Comparison of ENCODE assay signal across 8 mouse cellular contexts in genomic region chr19:41384406-41384851, GRCm38 (mm10). TPM values are rescaled to one million over a fixed set of nuclear protein-coding genes. Genes with fewer than 3 reads are reported as not detected.
DNase-seq lines count a peak whose midpoint lies in the region; ATAC-seq and TF ChIP-seq lines count a peak whose summit lies in the region.

No protein-coding gene starts in this region.

- WGBS in embryonic facial prominence, embryonic 14.5 days: 12% methylated on average over 12 of the region's 12 CpGs
- 10% methylated on average over 12 of the region's 12 CpGs for WGBS in intestine, embryonic 14.5 days

- H3K27me3 ChIP-seq in testis, adult 2 months (ENCODE audit: control insufficient read depth, insufficient read depth, low read length): no peaks in the 10 kb centered on the region
- 0 out of 2 replicates have a peak, but pooled peaks cover 17% of the 10 kb centered on the region for H3K27me3 ChIP-seq in embryonic facial prominence, embryonic 14.5 days (replicated peaks; ENCODE audit: control insufficient read depth, insufficient read depth, low read length)
- H3K27me3 ChIP-seq in intestine, embryonic 14.5 days (replicated peaks; ENCODE audit: control insufficient read depth, insufficient read depth, low read length): peaks cover 6% of the 10 kb centered on the region; the same call in 1 of the 2 replicates

- TF ChIP-seq POLR2A in testis, adult 2 months (IDR thresholded peaks at IDR 0.05; ENCODE audit: control insufficient read depth, low read depth, low read length): no peak

- no peak for DNase-seq in testis, postnatal 10 days (ENCODE audit: low spot score)
- DNase-seq in embryonic facial prominence, embryonic 14.5 days (ENCODE audit: low spot score): peak; percentile 39
- DNase-seq in intestine, embryonic 14.5 days (ENCODE audit: low spot score): peak; percentile 61
- peak; percentile 6 to 61 for DNase-seq in thymus, postnatal 10 days (ENCODE audit: low spot score in 2 of 2)
- DNase-seq in layer of hippocampus, adult 8-10 months (ENCODE audit: low spot score in 2 of 2): no peak
- DNase-seq in cerebellum, adult 11 months: no peak

- H3K4me1 ChIP-seq in testis, adult 2 months (ENCODE audit: control insufficient read depth, insufficient read depth, low read length): peaks cover 15% of the 10 kb centered on the region
- 0 out of 2 replicates have a peak, but pooled peaks cover 8% of the 10 kb centered on the region for H3K4me1 ChIP-seq in embryonic facial prominence, embryonic 14.5 days (ENCODE audit: control insufficient read depth, insufficient read depth, low read length)
- peaks cover 6% of the 10 kb centered on the region; the same call in 1 of the 2 replicates for H3K4me1 ChIP-seq in intestine, embryonic 14.5 days (replicated peaks; ENCODE audit: control insufficient read depth, insufficient read depth, low read length)

- 0 out of 2 replicates have a peak, but pooled peaks have one; percentile 14 for TF ChIP-seq CTCF in testis, adult 2 months (IDR thresholded peaks at IDR 0.05; ENCODE audit: control insufficient read depth, insufficient read depth, insufficient replicate concordance, low read depth, low read length)

- peak overlapping the region; percentile 58 for H3K9ac ChIP-seq in embryonic facial prominence, embryonic 14.5 days (ENCODE audit: low read depth, low read length)
- peak overlapping the region; percentile 51 for H3K9ac ChIP-seq in intestine, embryonic 14.5 days (ENCODE audit: low read length)

- peak overlapping the region; percentile 88 for H3K4me3 ChIP-seq in testis, adult 2 months (ENCODE audit: control insufficient read depth, low read depth, low read length)
- peak overlapping the region; percentile 46 for H3K4me3 ChIP-seq in embryonic facial prominence, embryonic 14.5 days (ENCODE audit: low read depth, low read length)
- H3K4me3 ChIP-seq in intestine, embryonic 14.5 days (ENCODE audit: low read depth, low read length): peak overlapping the region; percentile 51

- peak overlapping the region; percentile 95 for H3K4me2 ChIP-seq in embryonic facial prominence, embryonic 14.5 days (ENCODE audit: low read depth, low read length)
- peak overlapping the region; percentile 98 for H3K4me2 ChIP-seq in intestine, embryonic 14.5 days (ENCODE audit: low read length)

- H3K9me3 ChIP-seq in embryonic facial prominence, embryonic 14.5 days (ENCODE audit: control insufficient read depth, low read length): no peaks in the 10 kb centered on the region
- H3K9me3 ChIP-seq in intestine, embryonic 14.5 days (ENCODE audit: control insufficient read depth, low read length): no peaks in the 10 kb centered on the region

- no peak for ATAC-seq in embryonic facial prominence, embryonic 14.5 days (ENCODE audit: low read depth)
- no peak for ATAC-seq in intestine, embryonic 14.5 days (replicated peaks; ENCODE audit: low FRiP score, low TSS enrichment, low read depth)
- ATAC-seq in megakaryocyte progenitor cell, adult 5-6 weeks (replicated peaks; ENCODE audit: poor library complexity): peak; percentile 43

- no peaks in the 10 kb centered on the region for H3K36me3 ChIP-seq in testis, adult 2 months (ENCODE audit: control insufficient read depth, insufficient read depth, low read length)
- no peaks in the 10 kb centered on the region for H3K36me3 ChIP-seq in embryonic facial prominence, embryonic 14.5 days (ENCODE audit: control insufficient read depth, insufficient read depth, low read length)
- H3K36me3 ChIP-seq in intestine, embryonic 14.5 days (ENCODE audit: control insufficient read depth, insufficient read depth, low read length): no peaks in the 10 kb centered on the region

- H3K27ac ChIP-seq in testis, adult 2 months (ENCODE audit: control insufficient read depth, insufficient read depth, low read depth, low read length): no peak overlapping the region
- no peak overlapping the region for H3K27ac ChIP-seq in embryonic facial prominence, embryonic 14.5 days (replicated peaks; ENCODE audit: low read depth, low read length)
- H3K27ac ChIP-seq in intestine, embryonic 14.5 days (ENCODE audit: low read depth): no peak overlapping the region

RNA-seq across cellular contexts. Expression of gene Pik3ap1, which starts 0.5 kb away (rescaled TPM):
- polyA plus RNA-seq in testis, adult 2 months (2012; rRNA removed): 1.6 and 2.2 TPM in 2 replicates
- polyA plus RNA-seq in embryonic facial prominence, embryonic 14.5 days (2014; fragmentation: Nextera tagmentation; extraction: Ambion mirVana): 2.7 and 4.2 TPM in 2 replicates
- polyA plus RNA-seq in intestine, embryonic 14.5 days (2014; fragmentation: Nextera tagmentation; extraction: Ambion mirVana): 4.9 and 6.9 TPM in 2 replicates
- total RNA-seq in megakaryocyte progenitor cell, adult 5-6 weeks (2015): 26.5 and 30.5 TPM in 2 replicates
- 23.5 and 24.4 TPM in 2 replicates for total RNA-seq in megakaryocyte progenitor cell, adult 5-6 weeks (2017)
- 10 to 100 TPM in 1 of 4 experiments, 1 to 10 TPM in 3; 1.9 to 10.2 (median 5.2) TPM for total RNA-seq in layer of hippocampus, adult 8-10 months (2022)

Comparison
In these comparisons a context has a peak if more than half of its experiments do, and no peak if none do; other contexts are left out.
1. DNase-seq: peak in embryonic facial prominence, embryonic 14.5 days (single experiment), intestine, embryonic 14.5 days (single experiment) and thymus, postnatal 10 days (2 of 2); none in testis, postnatal 10 days (single experiment), layer of hippocampus, adult 8-10 months (0 of 2) and cerebellum, adult 11 months (single experiment).
2. Peak in every context shown above with its lines, with median percentiles within 50 percentile points of each other: H3K4me3 ChIP-seq.